Mouse (Mus musculus): ENCODE results near the gene Lgals8.

GRCm38 (mm10) chr13:12439586-12439985 is 25.2 kb downstream of the Lgals8 start:
- TF ChIP-seq ZC3H11A (IDR thresholded peaks at IDR 0.05; ENCODE audit: borderline replicate concordance, low read depth, low read length) (no peak), ZNF384 (IDR thresholded peaks at IDR 0.05; ENCODE audit: low read depth, low read length) (no peak), MAFK (IDR thresholded peaks at IDR 0.05; ENCODE audit: insufficient read depth, low read depth, low read length) (no peak)
